ENCODE assay signal across 22 mouse cellular contexts in the genomic region with DNA sequence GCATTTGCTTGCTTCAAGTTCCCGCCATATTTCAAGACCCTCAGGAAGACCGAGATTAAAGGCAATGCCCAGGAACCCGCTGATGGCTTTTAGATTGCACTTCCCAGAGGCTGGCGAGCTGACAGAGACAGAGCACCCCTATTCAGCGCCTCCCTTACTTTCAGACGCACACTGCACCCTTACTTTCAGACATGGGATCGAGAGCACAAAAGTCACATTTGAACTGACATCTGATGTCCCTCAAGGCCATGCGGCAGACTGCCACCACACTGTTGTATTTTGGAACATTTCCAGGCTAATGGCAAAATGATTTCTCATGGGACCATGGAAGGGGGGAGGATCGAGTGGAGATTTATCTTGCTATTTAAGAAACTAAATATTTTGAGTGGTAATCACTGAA. TPM values are rescaled to one million over a fixed set of nuclear protein-coding genes. Genes with fewer than 3 reads are reported as not detected.
DNase-seq lines count a peak whose midpoint lies in the region; ATAC-seq lines count a peak whose summit lies in the region.
"Had no signal": no experiment of that assay in that cellular context is flagged by ENCODE, and none has a peak within 500 bp of the region (broad histone marks: within the 10 kb centered on the region; RNA-seq: fewer than 3 reads in every experiment).

No protein-coding gene starts in this region.

- WGBS in hindbrain, embryonic 13.5 days, result 40% methylated on average over 9 of the region's 9 CpGs
- 36% methylated on average over 9 of the region's 9 CpGs for WGBS in hindbrain, embryonic 14.5 days
- WGBS in lung, embryonic 16.5 days, result 47% methylated on average over 9 of the region's 9 CpGs

- H3K4me3 ChIP-seq in hindbrain, embryonic 13.5 days, result no peak overlapping the region
- H3K4me3 ChIP-seq in hindbrain, embryonic 14.5 days (replicated peaks; ENCODE audit: low read length), result no peak overlapping the region
- H3K4me3 ChIP-seq in lung, embryonic 16.5 days (ENCODE audit: low read length), result no peak overlapping the region
- H3K4me3 ChIP-seq: embryonic facial prominence, embryonic 10.5 days; forebrain, embryonic 12.5 days; heart, embryonic 13.5 days; limb, embryonic 13.5 days; liver, embryonic 15.5 days; midbrain, embryonic 15.5 days had no signal

- H3K27ac ChIP-seq in hindbrain, embryonic 13.5 days, result no peak overlapping the region
- H3K27ac ChIP-seq in hindbrain, embryonic 14.5 days, result no peak overlapping the region
- no peak overlapping the region for H3K27ac ChIP-seq in lung, embryonic 16.5 days (ENCODE audit: low read length)
- H3K27ac ChIP-seq: embryonic facial prominence, embryonic 10.5 days; forebrain, embryonic 12.5 days; heart, embryonic 13.5 days; limb, embryonic 13.5 days; liver, embryonic 15.5 days; midbrain, embryonic 15.5 days had no signal

- H3K9ac ChIP-seq in hindbrain, embryonic 13.5 days, result no peak overlapping the region
- H3K9ac ChIP-seq in hindbrain, embryonic 14.5 days, result no peak overlapping the region
- H3K9ac ChIP-seq in lung, embryonic 16.5 days (ENCODE audit: low read length), result no peak overlapping the region
- H3K9ac ChIP-seq: forebrain, embryonic 12.5 days; heart, embryonic 13.5 days; limb, embryonic 13.5 days; liver, embryonic 15.5 days; midbrain, embryonic 15.5 days had no signal

- peaks cover 9% of the 10 kb centered on the region for H3K4me1 ChIP-seq in hindbrain, embryonic 13.5 days (replicated peaks)
- peaks cover 11% of the 10 kb centered on the region for H3K4me1 ChIP-seq in hindbrain, embryonic 14.5 days (replicated peaks; ENCODE audit: control insufficient read depth, insufficient read depth, low read length)
- peaks cover 3% of the 10 kb centered on the region; the same call in 1 of the 2 replicates for H3K4me1 ChIP-seq in lung, embryonic 16.5 days (replicated peaks; ENCODE audit: control insufficient read depth, insufficient read depth, low read length)
- H3K4me1 ChIP-seq: embryonic facial prominence, embryonic 10.5 days; forebrain, embryonic 12.5 days; limb, embryonic 13.5 days; liver, embryonic 15.5 days had no signal

- no peaks in the 10 kb centered on the region for H3K9me3 ChIP-seq in hindbrain, embryonic 13.5 days
- 0 out of 2 replicates have a peak, but pooled peaks cover 3% of the 10 kb centered on the region for H3K9me3 ChIP-seq in hindbrain, embryonic 14.5 days (ENCODE audit: control insufficient read depth, low read length)
- no peaks in the 10 kb centered on the region; the same call in 1 of the 2 replicates for H3K9me3 ChIP-seq in lung, embryonic 16.5 days (ENCODE audit: control insufficient read depth, low read length)
- H3K9me3 ChIP-seq: forebrain, embryonic 12.5 days; liver, embryonic 15.5 days; midbrain, embryonic 15.5 days had no signal

- 0 out of 2 replicates have a peak, but pooled peaks have one; percentile 51 for ATAC-seq in hindbrain, embryonic 13.5 days (ENCODE audit: low FRiP score)
- no peak for ATAC-seq in hindbrain, embryonic 14.5 days (ENCODE audit: low FRiP score)
- ATAC-seq in lung, embryonic 16.5 days (ENCODE audit: low read depth), result no peak
- ATAC-seq: midbrain, embryonic 15.5 days had no signal

- 0 out of 2 replicates have a peak, but pooled peaks cover 11% of the 10 kb centered on the region for H3K27me3 ChIP-seq in hindbrain, embryonic 13.5 days
- H3K27me3 ChIP-seq in hindbrain, embryonic 14.5 days (ENCODE audit: control insufficient read depth, insufficient read depth, low read length), result no peaks in the 10 kb centered on the region
- no peaks in the 10 kb centered on the region for H3K27me3 ChIP-seq in lung, embryonic 16.5 days (ENCODE audit: control insufficient read depth, insufficient read depth, low read depth, low read length)
- H3K27me3 ChIP-seq: forebrain, embryonic 12.5 days; heart, embryonic 13.5 days; limb, embryonic 13.5 days; liver, embryonic 15.5 days; midbrain, embryonic 15.5 days had no signal

- no peaks in the 10 kb centered on the region for H3K36me3 ChIP-seq in hindbrain, embryonic 13.5 days
- no peaks in the 10 kb centered on the region for H3K36me3 ChIP-seq in hindbrain, embryonic 14.5 days (replicated peaks; ENCODE audit: control insufficient read depth, insufficient read depth)
- H3K36me3 ChIP-seq in lung, embryonic 16.5 days (ENCODE audit: control insufficient read depth, insufficient read depth, low read length), result no peaks in the 10 kb centered on the region
- H3K36me3 ChIP-seq: embryonic facial prominence, embryonic 10.5 days; forebrain, embryonic 12.5 days; heart, embryonic 13.5 days; limb, embryonic 13.5 days; liver, embryonic 15.5 days; midbrain, embryonic 15.5 days had no signal

- peak; percentile 18 to 62 for DNase-seq in adrenal gland, adult (ENCODE audit: inconsistent age in 2 of 2, low spot score in 1 of 2)
- DNase-seq in adrenal gland, postnatal 4 days (ENCODE audit: low spot score in 2 of 2), result no peak
- DNase-seq in hindbrain, embryonic 14.5 days (ENCODE audit: low spot score), result no peak
- no peak for DNase-seq in lung, postnatal 25 days (ENCODE audit: low spot score)
- peak; percentile 36 for DNase-seq in adrenal gland, adult 2 months
- DNase-seq in layer of hippocampus, adult 8-10 months (ENCODE audit: low spot score in 2 of 2), result no peak
- DNase-seq: cerebellum, adult 9-11 months; gastrocnemius, postnatal 14 days; heart, adult 18-20 months; kidney, adult 8-10 months; kidney, postnatal 36 days had no signal

- no peak overlapping the region for H3K4me2 ChIP-seq in hindbrain, embryonic 13.5 days
- no peak overlapping the region for H3K4me2 ChIP-seq in hindbrain, embryonic 14.5 days (replicated peaks)
- H3K4me2 ChIP-seq in lung, embryonic 16.5 days (ENCODE audit: low read depth, low read length), result 0 out of 2 replicates have a peak overlapping the region, but pooled peaks have one; percentile 18
- H3K4me2 ChIP-seq: forebrain, embryonic 12.5 days; heart, embryonic 13.5 days; limb, embryonic 13.5 days; liver, embryonic 15.5 days; midbrain, embryonic 15.5 days had no signal

RNA-seq across cellular contexts. Expression of gene Vamp9, which starts 28.5 kb away (rescaled TPM):
- total RNA-seq in adrenal gland, postnatal 4 days (2021), result 1 to 10 TPM in 1 of 2 experiments, under 1 TPM in 1; 0.59 to 1.4 TPM
- 0.79 and 0.93 TPM in 2 replicates for polyA plus RNA-seq in hindbrain, embryonic 13.5 days (2015; fragmentation: Nextera tagmentation; extraction: Ambion mirVana)
- polyA plus RNA-seq in hindbrain, embryonic 14.5 days (2014; fragmentation: Nextera tagmentation; extraction: Ambion mirVana), result 1.0 and 1.1 TPM in 2 replicates
- polyA plus RNA-seq in lung, embryonic 16.5 days (2015; fragmentation: Nextera tagmentation; extraction: Ambion mirVana), result 0.34 and 0.40 TPM in 2 replicates
- 1 to 10 TPM in 1 of 2 experiments, under 1 TPM in 1; 0.62 to 1.2 TPM for total RNA-seq in adrenal gland, adult 2 months (2021)
- polyA plus RNA-seq in adrenal gland, adult 2 months (2012; rRNA removed), result 0.67 and 1.0 TPM in 2 replicates
- 1 to 10 TPM in 2 of 4 experiments, under 1 TPM in 1, not detected in 1; 0.52 to 1.5 (median 1.0) TPM for total RNA-seq in layer of hippocampus, adult 8-10 months (2022)
- total RNA-seq: gastrocnemius, postnatal 14 days; heart, adult 18-20 months; heart, postnatal 25 days; layer of hippocampus, postnatal 14 days had no signal
- polyA plus RNA-seq: embryonic facial prominence, embryonic 10.5 days; liver, embryonic 15.5 days; small intestine, adult 2 months had no signal

Comparison
In these comparisons a context has a peak if more than half of its experiments do, and no peak if none do; other contexts are left out.
1. DNase-seq: peak in adrenal gland, adult (2 of 2) and adrenal gland, adult 2 months (single experiment); none in adrenal gland, postnatal 4 days (0 of 2), hindbrain, embryonic 14.5 days (single experiment), lung, postnatal 25 days (single experiment) and layer of hippocampus, adult 8-10 months (0 of 2).